In the genomic region with DNA sequence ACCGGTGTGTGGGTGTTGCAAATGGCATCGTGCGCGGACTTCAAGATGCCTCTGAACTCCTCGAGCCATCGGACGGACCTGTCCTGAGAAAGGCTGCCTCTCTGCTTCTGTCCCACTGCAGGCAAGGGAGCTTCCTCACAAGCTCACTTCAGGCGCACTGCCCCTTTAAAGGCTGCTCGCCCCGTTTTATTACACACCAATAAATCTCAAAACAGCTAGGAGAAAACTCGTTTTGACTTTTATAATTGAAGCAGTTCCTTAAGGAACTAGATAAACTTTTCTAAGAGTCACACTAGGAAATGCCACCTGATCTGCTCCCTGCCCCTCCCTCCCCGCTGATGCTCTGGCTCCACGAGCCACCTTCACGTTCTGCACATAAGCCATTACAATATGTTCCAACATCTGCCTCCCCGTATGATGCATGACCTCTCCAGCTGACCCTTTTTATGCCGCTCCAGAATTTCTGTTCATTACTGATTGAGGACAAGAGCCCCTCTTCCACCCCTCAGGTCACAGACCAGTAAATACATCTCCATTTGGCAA, we compare ENCODE assay signal across 14 mouse cellular contexts.
DNase-seq lines count a peak whose midpoint lies in the region; ATAC-seq lines count a peak whose summit lies in the region.
"Had no signal": no experiment of that assay in that cellular context is flagged by ENCODE, and none has a peak within 500 bp of the region (broad histone marks: within the 10 kb centered on the region; RNA-seq: fewer than 3 reads in every experiment).

No protein-coding gene starts in this region.

- no peaks in the 10 kb centered on the region for H3K27me3 ChIP-seq in limb, embryonic 11.5 days (ENCODE audit: control insufficient read depth, insufficient read depth, low read length)

- H3K9ac ChIP-seq in limb, embryonic 11.5 days (ENCODE audit: low read length): no peak overlapping the region

- no peak overlapping the region for H3K4me2 ChIP-seq in limb, embryonic 11.5 days (ENCODE audit: low read depth, severe bottlenecking)
- H3K4me2 ChIP-seq: liver, embryonic 11.5 days; midbrain, embryonic 11.5 days had no signal

- DNase-seq in embryo, embryonic 10 days (ENCODE audit: low spot score): peak; percentile 21
- DNase-seq in embryo, embryonic 9.5 days (ENCODE audit: extremely low spot score): no peak
- peak; percentile 29 to 43 for DNase-seq in kidney, postnatal 4 days
- DNase-seq in kidney, postnatal 14 days: no peak
- peak; percentile 49 for DNase-seq in limb, embryonic 11.5 days (ENCODE audit: low spot score)
- peak; percentile 64 for DNase-seq in retina, postnatal 1 day
- DNase-seq in thymus, adult 18-20 months: no peak
- no peak for DNase-seq in spleen, postnatal 36 days (ENCODE audit: low spot score in 2 of 2)
- DNase-seq: adrenal gland, postnatal 10 days; heart, adult 18-20 months; lung, postnatal 10 days had no signal

- WGBS in limb, embryonic 11.5 days: 17% methylated on average over 16 of the region's 16 CpGs

- H3K9me3 ChIP-seq in limb, embryonic 11.5 days (ENCODE audit: control insufficient read depth, low read length): no peaks in the 10 kb centered on the region

- H3K4me3 ChIP-seq in limb, embryonic 11.5 days (ENCODE audit: low read depth, low read length): no peak overlapping the region

- H3K27ac ChIP-seq in limb, embryonic 11.5 days (replicated peaks; ENCODE audit: low read depth, low read length): no peak overlapping the region

- no peaks in the 10 kb centered on the region for H3K36me3 ChIP-seq in limb, embryonic 11.5 days (ENCODE audit: control insufficient read depth, insufficient read depth, low read length)

- no peak for ATAC-seq in limb, embryonic 11.5 days (ENCODE audit: insufficient number of reproducible peaks, low FRiP score, low TSS enrichment, low read depth)
- ATAC-seq: inflammation-experienced regulatory T-cells, adult 6 months had no signal

- peaks cover 2% of the 10 kb centered on the region; the same call in 1 of the 2 replicates for H3K4me1 ChIP-seq in limb, embryonic 11.5 days (ENCODE audit: control insufficient read depth, insufficient read depth, low read length)

Comparison
In these comparisons a context has a peak if more than half of its experiments do, and no peak if none do; other contexts are left out.
1. DNase-seq: peak in embryo, embryonic 10 days (single experiment), kidney, postnatal 4 days (2 of 2), limb, embryonic 11.5 days (single experiment) and retina, postnatal 1 day (single experiment); none in embryo, embryonic 9.5 days (single experiment), kidney, postnatal 14 days (single experiment), thymus, adult 18-20 months (0 of 2) and spleen, postnatal 36 days (0 of 2).